Mouse (Mus musculus) retina, embryonic 14.5 days (tissue): Measurements from ENCODE around the gene Cacna2d1.
A peak's percentile ranks its signal among the peaks of the same experiment; 100 is the strongest.

ENCODE experiments used
- DNase-seq: peaks from one replicate; pipeline ENCODE4 v3.0.0-alpha.2; 2015; ENCODE audit warnings: low spot score

Gene Cacna2d1

GRCm38 (mm10) chr5:16056795-16057194 is 122.3 kb downstream of the Cacna2d1 start:
- DNase-seq: no peak

DNA sequence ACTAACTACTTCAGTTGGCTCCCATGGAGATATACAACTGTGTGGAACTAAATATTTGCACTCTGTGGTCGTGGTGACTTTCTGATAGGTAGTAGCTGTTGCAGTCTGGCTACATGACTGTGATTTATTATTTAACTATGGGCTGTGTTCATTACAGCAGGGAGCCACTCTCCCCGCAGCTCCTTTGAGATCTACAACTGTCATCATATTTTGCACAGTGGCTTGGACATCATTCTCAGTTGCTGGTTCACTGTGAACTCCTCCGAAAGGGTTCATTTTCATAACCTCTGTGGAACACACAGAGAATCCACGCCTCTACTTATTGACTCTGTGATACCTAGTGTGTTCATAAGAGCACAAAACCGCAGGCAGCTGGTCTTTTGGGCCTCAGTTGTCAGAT is 128.3 kb downstream of the Cacna2d1 start:
- peak; percentile 39 for DNase-seq

- no peak for DNase-seq
These were observed 128.8 kb downstream of the Cacna2d1 start for GRCm38 (mm10) chr5:16063273-16063672.

DNA sequence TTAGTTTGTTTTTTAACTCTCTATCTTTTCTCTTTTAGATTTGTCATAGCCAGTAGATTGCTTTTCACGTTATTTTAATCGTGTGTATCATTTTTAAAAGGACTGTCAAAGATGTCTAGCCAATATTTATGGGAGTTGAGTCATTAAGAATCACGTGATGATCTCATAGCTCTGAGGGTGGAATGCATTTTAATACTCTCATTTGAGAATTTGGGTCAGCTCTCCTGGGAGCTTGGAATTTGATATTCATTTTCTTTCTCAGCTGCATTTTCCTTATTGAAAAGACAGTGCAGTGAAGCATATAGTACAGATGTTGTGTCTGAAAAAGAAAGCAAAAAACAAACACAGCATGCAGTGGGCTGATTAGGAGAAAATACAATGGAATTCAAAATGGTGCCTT is 129.5 kb downstream of the Cacna2d1 start:
- peak; percentile 68 for DNase-seq

DNA sequence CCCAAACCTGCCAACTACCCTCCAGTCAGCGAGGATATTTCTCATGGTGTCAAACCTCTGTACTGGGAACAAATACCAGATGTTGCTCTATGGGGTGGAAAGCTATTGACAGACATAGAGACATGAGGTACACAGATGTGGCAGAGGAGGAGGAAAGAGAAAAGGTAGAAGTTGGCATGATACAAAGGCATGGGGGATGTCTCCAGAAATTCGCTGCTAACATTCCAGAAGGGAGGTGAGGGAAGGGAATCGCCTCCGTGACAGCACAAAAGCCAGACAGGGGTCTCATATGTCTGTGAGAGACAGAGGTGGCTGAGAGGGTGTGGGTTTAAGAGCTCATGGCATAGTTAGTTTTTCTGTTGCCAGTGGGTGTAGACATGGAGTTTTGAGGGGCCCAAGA is 131.3 kb downstream of the Cacna2d1 start:
- DNase-seq: no peak

- DNase-seq: no peak
These were observed 147.8 kb downstream of the Cacna2d1 start for GRCm38 (mm10) chr5:16082253-16082652.

DNA sequence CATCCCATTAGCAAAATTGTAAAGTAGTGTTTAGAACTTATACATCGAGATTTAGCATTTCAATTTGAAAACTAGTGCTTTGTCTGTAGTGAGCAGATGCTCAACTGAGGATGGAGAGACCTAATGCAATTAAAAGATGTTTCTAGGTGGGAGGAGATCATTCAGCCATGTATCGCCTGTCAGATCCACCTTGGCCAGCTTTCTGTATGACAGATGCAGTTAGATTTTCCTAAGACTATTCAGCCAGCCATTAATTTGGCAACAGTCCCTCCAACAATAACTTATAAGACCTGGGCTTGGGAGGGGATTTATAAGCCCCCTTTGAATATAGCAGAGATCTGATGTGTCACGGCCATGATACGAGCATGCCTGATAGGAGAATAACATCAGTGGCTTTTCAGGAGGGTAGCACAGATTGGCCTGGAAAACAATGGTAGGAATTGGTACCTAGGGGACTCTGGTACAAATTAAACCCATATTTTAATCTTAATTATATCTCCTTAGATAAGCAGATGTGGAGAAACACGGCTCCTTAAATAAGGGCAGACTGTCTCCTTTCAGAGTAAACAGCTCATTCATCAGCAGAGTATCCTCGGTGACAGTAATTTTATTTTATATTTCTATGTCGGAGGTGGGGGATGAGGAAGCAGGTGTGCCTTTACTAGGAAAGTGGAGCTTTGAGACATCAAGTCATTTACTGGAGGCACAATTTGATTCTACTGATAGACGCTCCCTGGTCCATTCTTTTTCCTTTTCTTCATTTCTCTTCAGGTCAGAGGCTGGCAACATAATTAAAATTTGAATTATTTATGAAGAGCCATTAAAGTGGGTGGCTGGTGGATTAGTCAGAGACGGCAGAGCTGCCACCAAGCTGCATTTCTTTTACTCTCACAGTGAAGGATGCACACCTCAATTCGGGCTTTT is 152.8 kb downstream of the Cacna2d1 start:
- peak; percentile 42 for DNase-seq

DNA sequence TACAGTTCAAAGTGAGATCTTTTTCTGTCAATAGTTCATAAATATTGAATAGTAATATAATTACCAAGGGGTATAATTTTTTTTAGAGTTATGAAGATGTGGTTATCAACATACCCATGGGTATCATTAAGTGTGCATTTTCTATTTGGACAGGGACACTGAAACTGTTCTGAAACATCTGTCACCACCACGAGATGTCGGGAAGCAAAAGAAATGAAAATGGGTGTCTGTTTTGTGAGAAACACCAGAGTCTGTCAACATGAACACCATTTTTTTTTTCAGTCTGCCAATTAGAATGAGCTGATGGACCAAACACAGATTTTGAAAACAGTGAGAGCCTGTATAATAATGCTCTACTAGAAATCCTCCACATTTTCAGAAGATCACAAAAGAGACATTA is 153.5 kb downstream of the Cacna2d1 start:
- DNase-seq: peak; percentile 18

DNA sequence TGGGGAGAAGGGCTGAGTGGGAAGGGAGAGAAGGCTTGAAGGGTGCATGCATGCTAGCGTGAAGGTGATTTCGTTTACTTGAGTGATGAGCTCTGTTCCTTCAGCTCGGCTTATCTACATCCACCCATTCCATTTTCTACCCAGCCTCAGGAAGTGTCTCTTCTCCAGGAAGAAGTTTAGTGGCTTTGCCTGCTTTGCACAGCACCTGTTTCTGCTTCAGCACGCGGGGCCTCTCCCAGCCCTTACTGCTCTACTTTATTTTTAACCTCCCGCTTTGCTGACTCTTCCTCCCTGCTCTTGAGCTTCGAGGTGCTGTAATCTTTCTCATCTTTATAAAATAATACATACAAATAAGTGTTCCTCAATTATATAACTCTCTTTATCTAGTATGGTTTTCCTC is 158.0 kb downstream of the Cacna2d1 start:
- no peak for DNase-seq

- no peak for DNase-seq
These were observed 158.7 kb downstream of the Cacna2d1 start for GRCm38 (mm10) chr5:16093071-16093693.

GRCm38 (mm10) chr5:16095345-16095744 is 160.9 kb downstream of the Cacna2d1 start:
- DNase-seq: no peak

GRCm38 (mm10) chr5:16098766-16099165 is 164.3 kb downstream of the Cacna2d1 start:
- DNase-seq: no peak

DNA sequence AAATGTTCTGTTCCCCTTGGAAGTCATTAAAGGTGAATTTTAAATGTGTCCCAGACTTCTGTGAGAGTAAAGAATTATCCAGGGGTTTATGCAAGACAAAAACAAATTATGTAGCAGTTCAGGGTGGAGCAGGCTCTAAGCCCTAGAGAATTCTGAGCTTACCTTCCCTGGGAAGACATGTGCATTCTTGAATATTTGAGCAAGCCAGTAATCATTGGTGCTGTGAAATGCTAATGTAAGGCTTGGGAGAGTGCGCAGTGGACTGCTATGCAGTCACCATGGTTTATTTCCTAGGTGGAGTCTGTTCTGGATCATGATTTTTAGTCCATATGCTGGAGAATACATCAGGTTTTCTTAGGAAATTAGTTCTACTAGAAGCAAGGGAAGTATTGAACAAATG is 167.3 kb downstream of the Cacna2d1 start:
- DNase-seq: no peak

- no peak for DNase-seq
These were observed 171.2 kb downstream of the Cacna2d1 start for GRCm38 (mm10) chr5:16105701-16106100.

- no peak for DNase-seq
These were observed 176.2 kb downstream of the Cacna2d1 start for GRCm38 (mm10) chr5:16110643-16111042.

- no peak for DNase-seq
These were observed 179.4 kb downstream of the Cacna2d1 start for GRCm38 (mm10) chr5:16113879-16114278.

DNA sequence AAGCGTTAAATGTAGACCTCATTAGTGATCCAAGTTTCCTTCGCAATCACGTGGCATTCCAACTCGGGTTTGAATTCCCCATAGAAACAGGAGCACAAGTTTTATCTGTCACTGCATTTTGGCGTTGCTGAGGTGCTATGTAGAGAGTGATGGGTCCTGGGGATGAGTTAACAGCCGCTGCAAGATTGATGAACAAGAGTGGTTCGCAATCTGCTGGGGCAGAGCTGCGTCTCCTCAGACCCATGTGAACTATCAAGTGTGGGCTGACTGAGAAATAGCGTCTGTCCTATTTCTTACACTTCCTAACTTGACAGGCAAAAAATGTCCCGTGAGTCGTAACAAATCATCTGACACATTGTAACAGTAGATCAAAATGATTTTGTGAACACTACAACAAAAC is 186.8 kb downstream of the Cacna2d1 start:
- DNase-seq: no peak

- peak; percentile 38 for DNase-seq
These were observed 187.6 kb downstream of the Cacna2d1 start for GRCm38 (mm10) chr5:16122110-16122509.

DNA sequence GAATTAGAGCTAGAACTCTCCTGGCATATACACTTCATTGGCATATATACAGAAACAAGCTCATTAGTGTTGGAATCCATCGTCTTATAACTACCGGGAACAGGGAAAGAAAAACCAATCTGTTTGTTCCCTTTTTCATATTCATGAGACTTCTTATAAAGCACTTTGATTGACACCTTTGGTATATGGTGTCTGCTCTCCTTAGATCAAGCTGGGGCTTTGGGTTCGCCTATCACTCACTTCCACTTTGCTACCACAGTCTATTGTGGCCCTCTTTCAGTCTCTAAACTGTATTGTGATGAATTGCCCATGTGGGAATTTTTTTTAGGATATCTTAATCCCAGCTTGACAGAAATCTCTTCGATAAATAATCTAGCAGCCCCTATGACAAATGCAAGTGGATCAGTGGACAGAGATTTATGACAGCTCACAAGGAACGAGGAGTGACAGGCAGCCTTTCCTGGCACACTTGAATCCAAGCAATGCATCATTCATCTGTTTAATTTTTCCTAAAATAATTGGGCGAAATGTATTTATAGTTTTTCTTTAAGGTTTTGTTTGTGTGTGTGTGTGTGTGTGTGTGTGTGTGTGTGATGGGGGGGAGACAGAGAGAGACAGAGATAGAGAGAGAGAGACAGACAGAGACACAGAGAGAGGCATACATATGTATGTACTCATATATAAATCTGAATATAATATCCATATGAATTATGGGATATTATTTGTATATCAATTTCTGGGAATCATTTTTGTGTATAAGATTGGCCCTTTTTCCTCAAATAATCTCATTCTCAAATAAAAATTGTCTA is 200.0 kb downstream of the Cacna2d1 start:
- no peak for DNase-seq

- no peak for DNase-seq
These were observed 201.5 kb downstream of the Cacna2d1 start for GRCm38 (mm10) chr5:16135986-16136385.

GRCm38 (mm10) chr5:16136839-16137238 is 202.3 kb downstream of the Cacna2d1 start:
- DNase-seq: no peak

- DNase-seq: no peak
These were observed 212.1 kb downstream of the Cacna2d1 start for GRCm38 (mm10) chr5:16146602-16147001.
